Mouse (Mus musculus) limb, embryonic 11.5 days (tissue): ENCODE results near the gene Fam181a. TPM values are rescaled to one million over a fixed set of nuclear protein-coding genes. Genes with fewer than 3 reads are reported as not detected.
A peak's percentile ranks its signal among the peaks of the same experiment; 100 is the strongest.

Source experiments
- ATAC-seq: fragments of 200-750 bp; cut with Nextera tagmentation; 2 replicates; pipeline ENCODE4 v1.8.0; 2017; ENCODE audit warnings: low read depth; ENCODE audit not compliant: insufficient number of reproducible peaks, low FRiP score, low TSS enrichment
- DNase-seq: peaks from one replicate; pipeline ENCODE4 v3.0.0-alpha.2; 2015; ENCODE audit warnings: low spot score
- H3K27ac ChIP-seq: fragments of 300-500 bp; sonication (generic); replicated peaks from 2 replicates; pipeline ENCODE4 v1.5.1; 2014; ENCODE audit warnings: low read depth, mild to moderate bottlenecking, low read length
- H3K27me3 ChIP-seq: fragments of 300-500 bp; sonication (generic); 2 replicates; pipeline ENCODE4 v1.6.1; 2014; ENCODE audit warnings: mild to moderate bottlenecking, low read length, mixed read lengths; ENCODE audit not compliant: control insufficient read depth, insufficient read depth
- H3K36me3 ChIP-seq: fragments of 300-500 bp; sonication (generic); 2 replicates; pipeline ENCODE4 v1.6.1; 2014; ENCODE audit warnings: mild to moderate bottlenecking, low read length, moderate library complexity, mixed read lengths; ENCODE audit not compliant: control insufficient read depth, insufficient read depth
- H3K4me1 ChIP-seq: fragments of 300-500 bp; sonication (generic); 2 replicates; pipeline ENCODE4 v1.6.1; 2014; ENCODE audit warnings: low read length, mixed read lengths; ENCODE audit not compliant: control insufficient read depth, insufficient read depth
- H3K4me2 ChIP-seq: fragments of 300-500 bp; sonication (generic); 2 replicates; pipeline ENCODE4 v1.6.1; 2014; ENCODE audit warnings: low read depth, mild to moderate bottlenecking, moderate library complexity; ENCODE audit not compliant: severe bottlenecking
- H3K4me3 ChIP-seq: fragments of 300-500 bp; sonication (generic); 2 replicates; pipeline ENCODE4 v1.5.1; 2014; ENCODE audit warnings: low read depth, low read length
- H3K9ac ChIP-seq: fragments of 300-500 bp; sonication (generic); 2 replicates; pipeline ENCODE4 v1.6.1; 2014; ENCODE audit warnings: mild to moderate bottlenecking, low read length
- H3K9me3 ChIP-seq: fragments of 300-500 bp; sonication (generic); 2 replicates; pipeline ENCODE4 v1.6.1; 2016; ENCODE audit warnings: low read length; ENCODE audit not compliant: control insufficient read depth
- WGBS: fragments of 180-500 bp; shearing (Covaris S2); extraction: QIAGEN DNeasy Blood & Tissue Kit; methylation state at CpG from one replicate; pipeline ENCODE4 v1.1.7; 2014; 5-methylcytosine and 5-hydroxymethylcytosine counted together
- polyA plus RNA-seq: library from polyadenylated mRNA; unstranded; fragments of >200 nt; fragmentation: Nextera tagmentation; extraction: Ambion mirVana; gene quantifications from 2 replicates; pipeline ENCODE4 v1.2.1, GENCODE M21; 2014

The Fam181a gene
- polyA plus RNA-seq, 1 experiment from 2014 or later = not detected

DNA sequence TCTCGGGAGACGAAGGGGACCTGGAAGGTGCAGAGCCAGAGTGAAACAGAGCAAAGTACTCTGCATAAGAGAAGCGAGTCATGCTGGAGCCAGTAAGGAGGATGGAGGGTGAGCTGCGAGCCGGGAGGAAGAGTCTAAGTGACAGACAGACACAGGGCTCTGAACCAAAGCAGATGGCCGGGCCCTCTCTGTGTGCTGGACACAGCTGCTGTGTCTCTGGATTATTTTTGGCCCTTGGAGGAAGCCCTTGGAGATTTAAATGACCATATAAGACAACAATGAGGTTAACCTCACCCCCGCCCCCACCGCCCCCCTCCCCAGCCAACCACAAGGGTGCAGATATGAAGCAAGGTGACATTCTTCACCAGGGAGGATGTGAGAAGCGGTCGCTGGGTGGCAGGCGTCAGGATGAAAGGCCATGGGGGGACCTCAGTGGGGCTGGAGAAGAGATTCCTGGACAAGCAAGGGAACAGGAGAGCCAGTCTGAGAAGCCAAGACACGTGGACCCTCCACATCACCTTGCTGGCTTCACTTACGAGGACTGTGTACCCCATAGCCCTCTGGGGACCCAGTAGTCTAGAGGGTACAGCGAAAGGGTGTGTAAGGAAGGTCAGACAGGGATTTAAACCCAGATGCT is 27.5 kb downstream of the Fam181a start:
- Histone ChIP-seq H3K9ac (no peak overlapping the region), H3K9me3 (no peaks in the 10 kb centered on the region), H3K27me3 (no peaks in the 10 kb centered on the region), H3K4me2 (no peak overlapping the region), H3K4me3 (no peak overlapping the region), H3K27ac (no peak overlapping the region), H3K36me3 (no peaks in the 10 kb centered on the region), H3K4me1 (no peaks in the 10 kb centered on the region)
- DNase-seq (no peak), ATAC-seq (no peak)
- 73% methylated on average over 14 of the region's 14 CpGs for WGBS

DNA sequence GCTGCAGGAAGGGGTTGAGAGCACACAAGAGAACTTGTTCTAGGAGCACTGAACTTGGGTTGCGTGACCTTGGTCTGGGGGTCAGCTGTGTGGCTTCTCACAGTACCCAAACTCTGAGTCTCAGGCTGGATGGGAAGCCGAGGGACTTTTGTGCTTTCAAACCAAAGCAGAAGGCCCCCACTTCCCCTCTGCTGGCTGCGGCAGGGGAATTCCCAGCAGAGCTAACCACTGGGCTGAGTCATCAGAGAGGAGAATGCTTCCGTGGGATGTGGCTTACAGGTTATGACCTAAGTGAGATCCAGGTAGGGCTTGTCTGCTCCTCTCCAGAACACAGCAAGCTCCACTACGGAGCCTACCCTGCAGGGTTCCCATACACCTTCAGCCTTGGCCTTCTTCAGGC is 30.4 kb downstream of the Fam181a start:
- Histone ChIP-seq H3K4me1 (no peaks in the 10 kb centered on the region), H3K9ac (no peak overlapping the region), H3K27ac (no peak overlapping the region), H3K4me2 (no peak overlapping the region), H3K36me3 (no peaks in the 10 kb centered on the region), H3K27me3 (no peaks in the 10 kb centered on the region), H3K4me3 (no peak overlapping the region), H3K9me3 (no peaks in the 10 kb centered on the region)
- no peak for DNase-seq
- 86% methylated on average over 5 of the region's 5 CpGs for WGBS
- no peak for ATAC-seq

DNA sequence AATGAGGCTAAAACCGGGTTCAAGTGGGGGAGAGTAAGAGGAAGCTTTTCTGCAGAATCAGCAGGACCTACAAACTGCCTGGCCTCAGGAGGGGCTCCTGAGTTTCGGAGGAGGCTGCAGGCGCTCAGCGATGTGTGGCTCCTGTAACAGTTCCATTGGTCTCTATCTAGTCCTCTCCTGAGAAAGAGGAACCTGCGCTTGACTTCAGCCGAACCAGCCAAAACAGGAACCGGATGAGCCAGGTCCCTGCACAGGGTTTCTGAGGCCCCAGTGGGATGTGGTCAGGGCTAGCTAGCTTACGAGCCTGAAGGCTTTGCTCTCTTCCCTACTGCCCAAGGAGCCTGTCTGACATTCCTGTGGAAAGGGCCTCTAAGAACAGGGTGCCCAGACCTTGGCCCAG is 32.7 kb downstream of the Fam181a start:
- no peak overlapping the region for H3K4me2 ChIP-seq
- no peaks in the 10 kb centered on the region for H3K27me3 ChIP-seq
- H3K4me3 ChIP-seq = no peak overlapping the region
- H3K9me3 ChIP-seq = no peaks in the 10 kb centered on the region
- 77% methylated on average over 8 of the region's 8 CpGs for WGBS
- ATAC-seq (no peak), DNase-seq (no peak)
- H3K36me3 ChIP-seq = no peaks in the 10 kb centered on the region
- H3K9ac ChIP-seq = no peak overlapping the region
- H3K27ac ChIP-seq = no peak overlapping the region
- no peaks in the 10 kb centered on the region for H3K4me1 ChIP-seq

DNA sequence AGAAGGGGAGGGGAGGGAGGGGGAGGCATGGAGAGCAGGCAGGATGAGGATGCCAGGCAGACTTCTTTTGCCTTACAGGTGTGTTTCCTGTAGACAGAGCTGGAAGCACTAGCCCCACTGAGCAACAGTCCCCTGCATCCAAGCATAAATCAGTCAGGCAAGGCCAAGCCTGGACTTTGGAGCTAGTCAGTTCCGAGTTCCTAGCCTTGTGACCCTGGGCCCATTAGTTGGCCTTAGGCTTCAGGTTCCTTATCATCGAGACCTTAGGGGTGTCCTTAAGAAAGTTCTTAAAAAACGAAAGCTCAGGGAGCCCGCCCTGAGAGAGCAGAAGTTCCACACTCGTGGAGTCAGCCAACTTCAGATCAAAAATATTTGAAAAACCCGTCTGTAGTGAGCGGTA is 34.2 kb downstream of the Fam181a start:
- no peak overlapping the region for H3K9ac ChIP-seq
- H3K36me3 ChIP-seq = no peaks in the 10 kb centered on the region
- H3K4me1 ChIP-seq = no peaks in the 10 kb centered on the region
- H3K4me2 ChIP-seq = no peak overlapping the region
- no peak for ATAC-seq
- 88% methylated on average over 7 of the region's 7 CpGs for WGBS
- no peaks in the 10 kb centered on the region for H3K9me3 ChIP-seq
- H3K4me3 ChIP-seq = no peak overlapping the region
- H3K27me3 ChIP-seq = no peaks in the 10 kb centered on the region
- no peak overlapping the region for H3K27ac ChIP-seq
- no peak for DNase-seq

DNA sequence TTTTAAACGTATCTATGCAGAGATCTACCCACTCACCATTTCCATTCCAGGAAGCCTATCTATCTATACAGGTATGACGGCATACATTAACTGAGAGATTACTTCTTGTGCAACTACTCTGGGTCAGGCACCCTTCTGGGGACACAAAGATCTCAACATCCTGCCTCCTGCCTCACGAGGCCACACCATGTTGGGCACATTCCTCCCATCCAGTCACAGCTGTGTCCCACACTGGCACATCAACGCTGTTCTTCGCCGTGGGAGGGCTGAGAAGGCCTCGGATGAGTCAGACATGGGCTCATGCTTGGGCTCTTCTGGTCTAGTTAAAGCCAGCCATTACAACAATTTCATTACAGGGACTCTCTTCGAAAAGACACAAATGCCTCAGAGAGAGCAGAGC is 36.2 kb downstream of the Fam181a start:
- Histone ChIP-seq H3K4me1 (no peaks in the 10 kb centered on the region), H3K4me2 (no peak overlapping the region), H3K9ac (no peak overlapping the region), H3K9me3 (no peaks in the 10 kb centered on the region), H3K4me3 (no peak overlapping the region), H3K36me3 (no peaks in the 10 kb centered on the region), H3K27ac (no peak overlapping the region), H3K27me3 (no peaks in the 10 kb centered on the region)
- WGBS = 89% methylated on average over 8 of the region's 8 CpGs
- ATAC-seq = no peak
- no peak for DNase-seq

DNA sequence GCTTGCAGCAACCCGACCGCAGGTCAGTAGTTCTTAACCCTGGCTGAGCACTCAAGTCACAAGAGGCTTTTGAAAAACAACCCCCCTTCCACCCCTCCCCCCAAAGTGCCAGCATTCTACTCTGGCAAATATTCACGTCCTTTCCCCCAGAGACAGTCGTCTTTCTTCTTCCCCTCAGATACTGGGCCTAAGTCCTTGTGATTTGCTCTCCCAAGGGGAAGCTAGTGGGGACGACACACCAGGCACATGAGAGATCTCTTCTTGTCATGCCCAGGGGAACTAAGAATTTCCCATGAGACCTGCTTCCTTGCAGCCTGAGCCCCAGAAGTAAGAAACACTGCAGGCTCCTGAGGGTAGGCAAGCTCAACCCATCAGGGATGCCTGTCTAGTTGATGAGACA is 36.6 kb downstream of the Fam181a start:
- Histone ChIP-seq H3K9me3 (no peaks in the 10 kb centered on the region), H3K4me1 (no peaks in the 10 kb centered on the region), H3K36me3 (no peaks in the 10 kb centered on the region), H3K4me2 (no peak overlapping the region), H3K9ac (no peak overlapping the region), H3K27ac (no peak overlapping the region), H3K27me3 (no peaks in the 10 kb centered on the region), H3K4me3 (no peak overlapping the region)
- DNase-seq (no peak), ATAC-seq (no peak)
- 74% methylated on average over 5 of the region's 5 CpGs for WGBS

DNA sequence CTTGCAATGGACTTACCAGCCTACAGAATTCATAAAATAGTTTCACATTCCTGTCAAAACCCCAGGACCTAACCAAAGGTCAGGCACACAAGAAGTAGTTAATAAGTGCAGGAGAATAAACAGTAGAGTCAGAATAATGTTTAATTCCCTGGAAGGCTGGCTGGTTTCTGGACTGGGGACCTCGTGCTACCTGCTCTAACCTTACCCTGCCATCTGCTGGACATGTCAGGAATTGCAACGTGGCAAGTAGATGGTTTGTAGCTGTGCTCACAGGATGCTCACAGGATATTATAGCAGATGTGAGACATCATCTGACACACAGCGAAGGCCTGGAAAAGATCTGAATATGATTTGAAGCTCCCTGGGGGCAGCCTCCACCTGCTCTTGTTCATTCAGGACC is 37.7 kb downstream of the Fam181a start:
- 11% methylated on average over 3 of the region's 3 CpGs for WGBS
- Histone ChIP-seq H3K9me3 (no peaks in the 10 kb centered on the region), H3K36me3 (no peaks in the 10 kb centered on the region), H3K4me2 (no peak overlapping the region), H3K27ac (no peak overlapping the region), H3K4me1 (no peaks in the 10 kb centered on the region), H3K27me3 (no peaks in the 10 kb centered on the region), H3K4me3 (no peak overlapping the region), H3K9ac (no peak overlapping the region)
- ATAC-seq = peak; percentile 49; the same call in 1 of the 2 replicates
- DNase-seq = peak; percentile 91

DNA sequence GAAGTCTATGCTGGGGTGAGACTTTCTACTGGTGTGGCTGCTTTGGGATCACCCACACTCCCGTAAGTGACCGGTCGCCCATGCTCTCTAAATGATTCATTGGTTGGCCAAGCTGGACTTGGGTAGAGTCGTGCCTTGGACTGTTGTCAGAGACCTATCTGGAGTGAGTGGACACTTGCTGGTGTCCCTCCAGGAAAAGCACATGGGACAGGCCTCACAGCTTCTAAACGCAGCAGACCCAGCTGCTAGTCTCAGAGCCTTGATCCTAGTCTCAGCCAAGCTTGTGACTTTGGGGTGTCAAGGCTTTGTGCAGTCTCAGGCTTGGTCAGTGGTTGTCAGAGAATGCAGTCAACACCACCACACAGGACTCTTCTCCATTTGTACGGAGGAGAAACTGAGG is 42.0 kb downstream of the Fam181a start:
- DNase-seq (no peak), ATAC-seq (no peak)
- WGBS = 89% methylated on average over 6 of the region's 6 CpGs
- Histone ChIP-seq H3K4me3 (no peak overlapping the region), H3K9me3 (no peaks in the 10 kb centered on the region), H3K9ac (no peak overlapping the region), H3K27me3 (no peaks in the 10 kb centered on the region), H3K4me2 (no peak overlapping the region), H3K4me1 (no peaks in the 10 kb centered on the region), H3K27ac (no peak overlapping the region), H3K36me3 (no peaks in the 10 kb centered on the region)

DNA sequence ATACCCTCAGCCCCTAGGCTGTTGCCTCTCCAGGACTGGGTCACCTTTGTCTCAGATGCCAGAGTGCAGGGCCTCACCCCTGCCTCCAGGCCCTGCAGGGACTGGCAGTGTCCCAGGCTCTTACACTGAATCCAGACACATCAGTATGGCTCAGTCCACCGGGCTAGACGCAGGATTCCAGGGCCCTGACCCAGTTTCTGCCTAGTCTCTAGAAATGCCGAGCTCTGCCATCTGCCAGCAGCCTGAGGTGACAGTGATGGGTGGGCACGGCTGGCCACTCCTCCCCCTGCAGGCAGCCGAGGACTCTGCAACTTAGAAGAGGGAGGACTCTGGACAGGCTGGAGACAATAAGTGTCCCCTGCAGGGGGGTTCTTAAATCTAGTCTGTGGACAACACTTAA is 42.8 kb downstream of the Fam181a start:
- no peaks in the 10 kb centered on the region for H3K9me3 ChIP-seq
- WGBS = 14% methylated on average over 5 of the region's 5 CpGs
- no peaks in the 10 kb centered on the region for H3K4me1 ChIP-seq
- DNase-seq = peak; percentile 45
- H3K27me3 ChIP-seq = no peaks in the 10 kb centered on the region
- H3K27ac ChIP-seq = no peak overlapping the region
- H3K36me3 ChIP-seq = no peaks in the 10 kb centered on the region
- no peak overlapping the region for H3K4me3 ChIP-seq
- H3K9ac ChIP-seq = no peak overlapping the region
- ATAC-seq = no peak
- no peak overlapping the region for H3K4me2 ChIP-seq
